8 mouse cellular contexts compared by ENCODE assay signal in the genomic region with DNA sequence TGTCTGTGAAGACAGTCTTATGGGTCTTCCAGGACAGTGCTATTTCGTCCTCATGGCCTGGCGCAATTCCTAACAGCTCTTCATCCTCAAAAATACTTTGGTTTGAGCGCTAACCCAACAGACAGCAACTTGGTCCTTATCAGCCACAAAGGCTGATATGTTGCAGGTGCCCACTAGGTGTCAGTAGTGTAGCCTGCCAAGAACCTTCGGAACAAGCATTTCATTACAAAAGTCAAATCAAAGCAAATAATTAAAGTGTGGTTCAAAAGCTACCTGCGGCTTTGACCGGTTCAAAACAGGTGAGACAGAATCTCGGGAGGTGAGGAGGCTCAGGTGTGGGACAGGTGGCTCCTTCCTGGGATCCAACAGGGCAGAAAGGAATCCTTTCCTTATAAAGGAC. TPM values are rescaled to one million over a fixed set of nuclear protein-coding genes. Genes with fewer than 3 reads are reported as not detected.
A peak's percentile ranks its signal among the peaks of the same experiment; 100 is the strongest.
DNase-seq lines count a peak whose midpoint lies in the region; ATAC-seq and TF ChIP-seq lines count a peak whose summit lies in the region.

A gene (plus strand): TSS at position 298 of the 400 bp plus-strand sequence.

- no peaks in the 10 kb centered on the region for H3K36me3 ChIP-seq in forebrain, postnatal 0 days (ENCODE audit: insufficient read depth)
- no peaks in the 10 kb centered on the region for H3K36me3 ChIP-seq in limb, embryonic 12.5 days

- no peak within 1 kb of the TSS for H3K4me2 ChIP-seq in forebrain, postnatal 0 days (ENCODE audit: low read depth)
- peak within 1 kb of the TSS; percentile 19; the same call in 1 of the 2 replicates for H3K4me2 ChIP-seq in limb, embryonic 12.5 days

- no peaks in the 10 kb centered on the region for H3K27me3 ChIP-seq in forebrain, postnatal 0 days (ENCODE audit: insufficient read depth, low read length)
- peaks cover 5% of the 10 kb centered on the region; the same call in 1 of the 2 replicates for H3K27me3 ChIP-seq in limb, embryonic 12.5 days

- DNase-seq in ovary, postnatal 14 days (ENCODE audit: low spot score) = peak; percentile 3
- DNase-seq in ovary, postnatal 10 days (ENCODE audit: low spot score) = no peak
- DNase-seq in adrenal gland, postnatal 36 days = peak; percentile 28 to 59
- peak; percentile 74 for DNase-seq in forebrain, postnatal 0 days
- DNase-seq in kidney, adult 18-20 months = peak; percentile 58
- peak; percentile 53 for DNase-seq in retina, postnatal 1 day

- TF ChIP-seq CTCF in forebrain, postnatal 0 days (IDR thresholded peaks at IDR 0.05; ENCODE audit: low read depth) = peak; percentile 90

- H3K27ac ChIP-seq in forebrain, postnatal 0 days (ENCODE audit: low read depth, low read length) = no peak within 1 kb of the TSS
- H3K27ac ChIP-seq in limb, embryonic 12.5 days = no peak within 1 kb of the TSS

- ATAC-seq in forebrain, postnatal 0 days = no peak
- ATAC-seq in limb, embryonic 12.5 days (ENCODE audit: insufficient number of reproducible peaks, insufficient read depth, low FRiP score, low TSS enrichment, low read depth) = no peak
- no peak for ATAC-seq in erythroid progenitor cell, adult 5-6 weeks (replicated peaks; ENCODE audit: low FRiP score, poor library complexity, severe bottlenecking)

- H3K4me3 ChIP-seq in forebrain, postnatal 0 days (ENCODE audit: low read depth, low read length) = no peak within 1 kb of the TSS
- no peak within 1 kb of the TSS for H3K4me3 ChIP-seq in limb, embryonic 12.5 days (replicated peaks)

- WGBS in forebrain, postnatal 0 days = 10% methylated on average over 7 of the region's 7 CpGs
- WGBS in limb, embryonic 12.5 days = 17% methylated on average over 7 of the region's 7 CpGs

- no peaks in the 10 kb centered on the region for H3K9me3 ChIP-seq in forebrain, postnatal 0 days (ENCODE audit: low read length)
- H3K9me3 ChIP-seq in limb, embryonic 12.5 days = no peaks in the 10 kb centered on the region

- no peaks in the 10 kb centered on the region for H3K4me1 ChIP-seq in forebrain, postnatal 0 days (ENCODE audit: insufficient read depth)
- no peaks in the 10 kb centered on the region for H3K4me1 ChIP-seq in limb, embryonic 12.5 days (replicated peaks)

- H3K9ac ChIP-seq in forebrain, postnatal 0 days = no peak within 1 kb of the TSS
- no peak within 1 kb of the TSS for H3K9ac ChIP-seq in limb, embryonic 12.5 days (replicated peaks)

RNA-seq across cellular contexts. Expression of the gene that starts here (rescaled TPM):
- total RNA-seq in adrenal gland, postnatal 36 days (2021) = not detected
- total RNA-seq in forebrain, postnatal 0 days (2014; rRNA removed) = 0.31 and 0.33 TPM in 2 replicates
- polyA plus RNA-seq in forebrain, postnatal 0 days (2015; fragmentation: Nextera tagmentation; extraction: Ambion mirVana) = 0.13 and 0.15 TPM in 2 replicates
- not detected in 2 replicates for polyA plus RNA-seq in limb, embryonic 12.5 days (2016; fragmentation: Nextera tagmentation; extraction: Ambion mirVana)
- total RNA-seq in erythroid progenitor cell, adult 5-6 weeks (2015; ENCODE audit: low replicate concordance) = not detected in 2 replicates
- not detected in 2 replicates for total RNA-seq in erythroid progenitor cell, adult 5-6 weeks (2017; ENCODE audit: low replicate concordance)

Comparison
In these comparisons a context has a peak if more than half of its experiments do, and no peak if none do; other contexts are left out.
1. Peak in DNase-seq in adrenal gland, postnatal 36 days; RNA of the gene not detected or under 1 TPM.
2. Peak in DNase-seq in forebrain, postnatal 0 days; RNA of the gene not detected or under 1 TPM.